Mouse (Mus musculus) thymus, postnatal 36 days (tissue): ENCODE data around the gene Xylb.

ENCODE experiments used
- DNase-seq, 2 experiments: peaks; one replicate each; pipeline ENCODE4 v3.0.0; 2022; ENCODE audit warnings: mixed read lengths in 2 of 2

Xylb gene

DNA sequence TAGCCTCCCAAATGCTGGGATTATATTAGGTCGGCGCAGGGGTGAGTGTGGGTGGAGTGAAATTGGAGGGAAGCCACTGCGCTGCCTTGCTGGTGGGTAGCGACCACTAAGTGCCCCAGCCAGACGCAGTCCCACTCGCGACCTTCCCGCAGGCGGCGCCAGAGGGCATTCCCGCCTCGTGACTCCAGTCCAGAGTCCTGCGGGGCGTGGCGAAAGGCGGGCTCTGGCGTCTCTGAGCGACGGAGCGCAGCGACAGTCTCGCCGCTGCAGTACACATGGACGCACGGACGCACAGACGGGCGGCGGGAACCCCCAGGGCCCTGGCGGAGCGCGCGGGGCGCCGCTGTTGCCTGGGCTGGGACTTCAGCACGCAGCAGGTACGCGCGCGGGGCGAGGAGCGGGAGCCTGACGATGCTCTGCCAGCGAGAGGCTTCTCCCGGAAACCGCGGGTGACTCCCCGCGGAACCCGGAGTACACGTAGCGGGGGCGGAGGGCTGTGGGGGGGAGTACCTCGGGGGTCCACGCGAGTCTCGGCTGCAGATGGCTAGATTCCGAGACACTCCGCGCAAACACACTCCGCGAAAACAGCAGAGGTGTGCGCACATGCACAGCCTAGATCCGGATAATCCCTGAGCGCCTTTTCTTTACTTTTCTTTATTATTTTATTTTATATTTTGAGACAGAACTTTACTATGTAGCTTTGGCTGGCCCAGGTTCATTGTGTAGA lies at the start of gene Xylb:
TSS of gene Xylb (plus strand) at position 51 of the 727 bp plus-strand sequence.
- DNase-seq: peak; percentile 89 to 91

DNA sequence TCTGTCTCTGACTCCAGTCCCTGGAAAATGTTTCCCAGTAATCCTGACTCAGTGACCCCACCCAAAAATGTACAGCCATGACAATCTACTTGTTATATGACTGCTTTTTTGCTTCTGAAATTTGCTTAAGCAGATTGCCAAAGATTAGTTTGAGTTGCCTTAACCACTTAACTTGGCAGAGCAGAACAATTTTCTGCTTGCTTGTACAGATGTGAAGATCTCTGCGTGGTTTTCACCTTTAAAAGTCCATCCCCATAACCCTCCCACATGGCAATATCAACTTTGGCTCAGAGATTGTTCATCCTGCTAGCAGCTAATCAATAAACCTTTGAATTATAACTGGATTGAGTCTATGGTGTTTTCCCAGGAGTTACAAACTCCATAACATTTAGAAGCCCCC lies 48.1 kb upstream of the Xylb start:
- DNase-seq: no peak

DNA sequence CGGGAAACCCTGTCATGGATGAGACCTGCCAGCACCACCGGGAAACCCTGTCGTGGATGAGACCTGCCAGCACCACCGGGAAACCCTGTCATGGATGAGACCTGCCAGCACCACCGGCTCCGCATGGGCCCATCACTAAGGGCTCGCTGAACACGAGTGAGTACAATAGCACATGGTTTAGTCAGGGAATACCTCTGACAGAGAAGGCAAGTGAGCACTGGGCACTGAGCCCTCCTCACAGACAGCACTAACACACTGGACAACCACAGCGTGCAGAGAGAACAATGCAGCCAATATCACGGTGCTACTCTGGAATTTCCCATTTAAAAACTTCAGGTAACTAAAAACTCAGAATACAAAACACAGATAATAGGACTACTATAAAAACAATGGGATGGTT lies 44.1 kb upstream of the Xylb start:
- DNase-seq: no peak

DNA sequence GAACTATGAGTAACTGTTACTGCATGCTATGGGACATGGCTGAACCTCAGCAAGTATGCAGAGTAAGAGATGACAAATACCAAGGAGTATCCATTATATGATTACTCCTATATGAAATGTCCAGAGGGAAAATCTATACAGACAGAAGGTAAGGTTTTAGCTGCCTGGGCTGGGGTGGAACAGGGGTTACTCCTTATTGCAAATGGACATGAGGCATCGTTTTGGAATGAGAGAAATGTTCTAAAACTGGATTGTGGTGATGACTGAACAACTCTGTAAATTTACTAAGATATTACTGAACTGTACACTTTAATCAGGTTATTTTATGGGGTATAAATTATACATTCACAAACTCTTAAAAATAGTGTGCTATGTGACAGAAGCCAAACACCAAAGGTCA lies 38.3 kb upstream of the Xylb start:
- no peak for DNase-seq

DNA sequence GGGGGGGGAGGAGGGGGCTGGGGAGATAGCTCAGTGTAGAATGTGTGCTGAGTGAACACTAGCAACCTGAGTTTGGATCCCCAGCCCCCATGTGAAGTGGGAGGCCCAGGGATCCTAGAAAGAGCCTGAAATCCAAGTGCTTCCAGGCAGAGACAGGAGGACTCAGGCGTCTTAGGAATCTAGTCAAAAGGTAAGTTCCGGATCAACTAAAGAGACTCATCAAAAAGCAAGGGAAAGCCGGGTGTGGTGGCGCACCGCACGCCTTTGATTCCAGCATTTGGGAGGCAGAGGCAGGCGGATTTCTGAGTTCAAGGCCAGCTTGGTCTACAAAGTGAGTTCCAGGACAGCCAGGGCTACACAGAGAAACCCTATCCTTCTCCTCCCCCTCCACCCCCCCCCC lies 36.7 kb upstream of the Xylb start:
- DNase-seq: no peak

DNA sequence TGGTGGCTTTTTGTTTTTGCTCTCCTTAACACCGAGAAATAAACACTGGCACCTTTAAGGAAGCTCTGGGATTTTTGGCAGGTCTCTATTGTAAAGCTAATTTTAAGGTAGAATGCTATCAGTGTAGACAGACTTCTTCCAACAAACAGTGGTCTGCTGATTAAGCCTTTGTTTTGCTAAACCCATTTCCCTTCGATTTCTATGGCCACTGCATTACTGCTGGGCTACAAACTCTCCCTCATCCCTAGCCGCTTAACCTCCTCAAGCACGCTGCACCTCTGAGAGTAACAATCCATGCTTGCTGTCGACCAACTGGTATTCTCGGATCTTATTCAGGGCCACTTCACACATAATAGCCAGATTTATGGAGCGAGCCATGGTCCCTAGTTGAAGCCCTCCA lies 36.2 kb upstream of the Xylb start:
- DNase-seq: no peak

DNA sequence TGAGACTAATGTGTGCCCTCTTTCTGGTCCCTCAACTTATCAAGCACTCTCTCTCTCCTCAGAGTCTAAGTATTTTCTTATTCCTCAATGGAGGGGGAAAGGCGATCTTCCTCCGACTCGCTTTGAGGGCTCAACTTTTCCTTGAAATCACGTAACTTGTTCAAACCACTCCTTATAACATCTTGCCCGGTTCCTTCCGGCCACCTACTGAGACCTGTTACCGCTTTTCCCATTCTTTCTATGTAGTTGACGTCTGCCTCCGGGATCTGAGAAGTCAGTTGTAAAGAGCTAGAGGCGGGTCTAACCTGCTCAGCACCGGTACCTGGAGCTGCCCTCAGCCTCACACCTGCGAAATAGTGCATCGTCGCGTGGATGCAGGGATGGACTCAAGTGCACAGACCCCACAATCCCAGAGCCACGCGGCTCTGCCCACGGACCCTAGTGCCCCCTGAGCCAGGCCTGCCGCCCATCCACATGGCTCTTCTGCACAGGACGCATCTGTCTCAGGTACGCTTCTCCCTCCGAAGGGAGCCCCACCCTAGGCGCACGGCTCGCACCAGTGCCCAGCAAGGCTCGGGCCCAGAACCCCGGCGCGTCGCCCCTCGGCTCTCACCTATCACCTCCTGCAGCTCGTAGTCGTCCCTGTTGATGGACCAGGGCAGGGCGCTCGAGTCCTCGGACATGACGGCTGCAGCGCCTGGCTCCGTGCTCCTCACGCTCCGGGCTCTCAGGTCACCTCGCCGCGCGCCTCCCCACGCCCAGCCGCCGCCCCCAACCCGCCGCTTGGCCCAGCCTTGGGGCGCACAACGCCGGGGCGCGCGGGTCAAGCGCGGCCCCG lies 35.6 kb upstream of the Xylb start:
- no peak for DNase-seq

DNA sequence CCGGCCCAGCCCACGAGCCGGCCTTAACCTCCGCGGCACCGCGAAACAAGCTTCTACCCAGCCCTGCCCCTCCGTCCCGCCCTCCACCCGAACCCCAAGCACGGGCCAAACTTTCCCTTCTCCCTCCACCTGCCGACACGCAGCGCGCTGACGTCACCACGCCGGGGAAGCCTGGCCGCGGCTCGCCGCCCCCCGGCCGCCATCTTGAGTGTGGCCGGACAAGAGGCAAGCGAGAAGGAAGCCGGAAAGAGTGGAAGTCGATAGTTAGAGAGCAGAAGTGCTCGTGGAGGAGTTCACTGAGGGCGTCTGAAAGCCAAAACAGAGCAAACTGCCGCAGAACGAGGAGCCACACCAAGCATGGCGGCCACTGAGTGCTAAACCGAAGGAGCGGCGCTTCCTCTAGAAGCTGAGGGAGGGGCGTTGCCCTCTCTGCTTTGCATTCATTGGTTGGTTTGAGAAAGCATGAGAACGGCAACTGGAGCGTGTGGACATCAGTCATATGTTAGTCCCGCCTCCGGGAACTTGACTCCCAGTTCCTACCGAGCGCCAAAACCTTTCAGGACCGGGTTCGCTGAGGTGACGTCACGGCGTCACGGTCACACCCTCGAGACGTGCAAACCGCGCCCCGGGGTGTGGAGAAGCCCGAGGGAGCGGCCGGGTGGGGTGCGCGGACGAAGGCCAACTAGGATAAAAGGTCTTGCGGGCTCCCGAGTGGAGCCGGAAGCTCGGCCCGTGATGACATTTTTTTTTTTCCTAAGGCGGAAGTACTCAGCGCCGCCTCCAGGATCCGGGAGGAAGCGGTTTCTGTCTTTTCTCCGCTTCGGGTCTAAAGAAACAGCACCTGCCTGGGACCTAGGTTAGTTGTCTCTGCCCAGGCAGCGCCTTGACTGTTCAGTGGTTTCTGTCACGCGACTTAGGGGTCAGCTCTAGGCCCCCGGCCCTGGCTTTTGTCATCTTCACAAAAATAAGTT lies 34.6 kb upstream of the Xylb start, which contains the start of gene Oxsr1:
TSS of gene Oxsr1 (minus strand) at position 139 of the 971 bp plus-strand sequence.
- DNase-seq: peak; percentile 97 to 99

- no peak for DNase-seq
Observed at GRCm38 (mm10) chr9:119323260-119323645, 33.9 kb upstream of the Xylb start.

DNA sequence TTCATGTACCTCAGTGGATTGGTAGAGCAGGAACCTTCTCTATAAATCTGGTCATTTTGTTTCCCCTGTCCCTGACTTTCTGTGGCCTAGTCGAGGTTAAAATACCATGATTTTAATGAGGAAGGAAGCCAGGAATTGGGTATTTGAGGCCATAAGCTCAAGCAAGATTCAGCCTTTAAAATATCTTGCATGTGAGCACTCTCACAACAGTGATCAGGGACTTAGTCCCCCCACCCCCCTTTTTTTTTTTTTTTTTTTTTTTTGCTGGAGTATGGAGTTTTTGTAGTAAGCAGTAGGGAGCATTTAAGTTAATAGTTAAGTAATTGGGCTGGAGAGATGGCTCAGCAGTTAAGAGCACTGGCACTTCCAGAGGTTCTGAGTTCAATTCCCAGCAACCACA lies 33.1 kb upstream of the Xylb start:
- no peak for DNase-seq

- no peak for DNase-seq
Observed at GRCm38 (mm10) chr9:119328488-119328887, 28.7 kb upstream of the Xylb start.

DNA sequence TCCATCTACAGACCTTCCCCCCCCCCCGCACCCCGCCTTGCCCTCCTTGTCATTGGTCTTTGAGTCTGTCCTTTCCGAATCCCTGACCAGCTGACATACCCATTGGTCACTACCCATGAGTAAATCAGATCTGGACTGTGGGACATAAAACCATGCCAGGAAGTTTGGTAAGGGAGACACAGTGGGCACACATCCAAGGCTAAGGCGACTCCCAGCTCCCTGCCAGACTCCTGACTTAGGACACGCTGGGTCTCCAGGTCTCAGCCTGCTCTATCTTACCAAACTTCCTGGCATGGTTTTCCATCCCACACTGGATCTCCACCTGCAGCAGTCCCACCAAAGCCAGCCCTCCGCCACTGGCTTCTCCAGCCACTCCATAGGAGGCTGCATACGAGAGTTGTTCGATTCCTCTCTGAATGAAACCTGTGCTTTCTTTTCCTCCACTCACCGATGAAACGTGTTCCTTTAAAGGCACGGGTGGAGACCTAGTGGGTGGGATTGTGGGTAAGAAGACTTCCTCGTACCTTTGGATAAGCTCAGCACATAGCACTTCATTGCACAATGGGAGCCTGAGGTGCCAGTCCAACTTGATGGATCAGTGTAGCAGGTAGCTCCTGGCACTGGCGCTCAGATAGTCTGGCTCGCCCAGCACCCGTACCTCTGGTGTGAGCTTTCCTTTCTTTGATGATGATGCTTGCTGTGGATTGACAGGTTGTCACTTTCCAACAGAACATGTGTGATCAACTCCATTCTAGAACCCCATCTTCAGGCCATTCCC lies 26.8 kb upstream of the Xylb start:
- no peak for DNase-seq

- DNase-seq: peak; percentile 24 to 36
Observed at GRCm38 (mm10) chr9:119334324-119334723, 22.9 kb upstream of the Xylb start.

DNA sequence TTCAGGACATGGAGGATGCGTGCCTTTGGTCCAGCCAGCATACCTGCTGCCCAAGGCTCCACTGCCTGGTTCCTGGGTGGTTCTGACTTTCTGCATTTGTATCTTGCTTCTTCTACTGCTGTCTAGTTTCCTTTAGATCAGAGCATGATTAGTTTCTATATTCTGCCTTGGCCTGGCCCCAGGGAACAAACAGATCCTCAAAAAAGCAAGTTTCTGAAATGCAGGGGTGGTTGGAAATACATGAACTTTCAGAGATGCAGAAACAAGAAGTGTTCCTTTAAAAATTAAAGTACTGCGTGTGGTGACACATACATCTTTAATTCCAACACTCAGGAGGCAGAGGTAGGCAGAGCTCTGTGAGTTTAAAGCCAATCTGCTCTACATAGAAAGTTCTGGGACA lies 22.3 kb upstream of the Xylb start:
- no peak for DNase-seq

- no peak for DNase-seq
Observed at GRCm38 (mm10) chr9:119335571-119335970, 21.6 kb upstream of the Xylb start.

- DNase-seq: no peak
Observed at GRCm38 (mm10) chr9:119337842-119338241, 19.3 kb upstream of the Xylb start.

DNA sequence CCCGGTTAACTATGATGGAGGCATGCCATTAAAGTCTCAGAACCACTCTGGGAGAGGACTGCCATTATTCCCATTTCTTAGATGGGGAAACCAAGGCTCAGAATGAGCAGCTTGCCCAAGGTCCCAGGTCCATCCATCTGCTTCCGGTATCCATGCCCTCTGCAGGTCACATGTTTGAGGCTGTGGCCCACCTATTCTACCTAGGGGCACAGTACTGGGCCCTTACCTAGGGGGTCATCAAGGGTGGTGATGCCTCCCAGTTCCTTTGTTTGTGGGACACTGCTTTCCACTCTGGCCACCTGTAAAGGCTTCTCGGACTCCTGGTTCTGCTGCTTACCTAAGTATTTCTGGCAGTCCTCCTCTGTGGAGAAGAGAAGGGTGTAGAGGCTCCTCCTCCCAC lies 18.8 kb upstream of the Xylb start:
- no peak for DNase-seq

- no peak for DNase-seq
Observed at GRCm38 (mm10) chr9:119339106-119339505, 18.1 kb upstream of the Xylb start.

DNA sequence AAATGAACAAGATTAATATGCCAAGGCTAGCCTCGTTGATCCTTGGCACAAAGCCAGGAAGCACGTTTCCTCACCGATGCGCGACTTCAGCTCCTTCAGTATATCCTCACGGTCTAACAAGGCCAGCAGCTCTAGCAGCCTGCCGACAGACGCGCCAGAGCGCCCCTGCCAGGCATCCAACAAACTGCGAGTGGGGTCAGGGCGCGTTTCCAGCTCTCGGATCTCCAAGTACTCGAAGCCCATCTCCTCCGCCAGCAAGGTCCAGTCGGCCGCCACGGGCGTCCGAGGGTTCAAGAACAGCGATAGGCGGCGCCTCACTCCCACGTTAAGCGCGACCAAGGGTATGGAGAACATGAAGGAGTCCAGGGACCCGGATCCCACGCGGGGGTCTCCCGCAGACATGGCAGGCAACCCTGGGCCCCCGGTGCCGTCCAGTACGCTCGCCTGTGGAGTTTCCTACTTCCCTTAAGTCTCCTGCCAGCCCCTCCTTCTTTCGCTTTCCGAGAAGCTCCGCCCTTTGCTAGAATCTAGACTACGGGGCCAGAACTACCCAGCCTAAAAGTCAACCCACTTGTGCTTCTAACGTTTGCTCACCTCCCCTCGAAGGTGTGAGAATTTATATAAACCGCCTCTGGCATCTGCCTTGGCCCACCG lies 17.5 kb upstream of the Xylb start, which contains the start of gene Acaa1a:
TSS of gene Acaa1a (plus strand) at position 119 of the 654 bp plus-strand sequence.
- peak; percentile 61 to 66 for DNase-seq

DNA sequence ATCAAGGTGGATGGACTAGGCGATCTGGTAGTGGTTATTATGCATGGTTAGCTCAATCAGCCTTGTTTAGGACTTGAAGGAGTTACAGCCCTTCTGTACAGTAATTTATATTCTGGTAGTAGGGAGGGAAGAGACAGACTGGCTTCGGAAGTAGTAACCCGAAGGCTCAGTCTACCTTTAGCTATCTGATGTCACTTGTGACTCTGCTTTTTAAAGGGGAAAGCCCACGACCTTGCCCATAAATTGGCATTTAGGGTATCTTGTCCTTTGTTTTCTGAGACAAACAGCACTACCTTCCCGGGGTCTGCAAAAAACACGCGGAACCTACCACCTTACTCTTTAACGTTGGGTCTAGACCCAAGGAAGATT lies 17.0 kb upstream of the Xylb start:
- DNase-seq: no peak
